Mouse (Mus musculus) embryonic fibroblast, embryonic 13.5 days (primary cell): ENCODE results near the gene Camp.
"Not testable (repeated sequence)": the region's sequence is repeated elsewhere in the genome, so short reads cannot be mapped to it uniquely, and the experiment has no call there.

Source experiments
- CTCF ChIP-seq: IDR thresholded peaks from 2 replicates; pipeline ENCODE4 v1.5.1; 2011; ENCODE audit warnings: mild to moderate bottlenecking, control low read depth, low read length, moderate library complexity, borderline replicate concordance; ENCODE audit not compliant: insufficient read depth
- POLR2A ChIP-seq: IDR thresholded peaks from 2 replicates; pipeline ENCODE4 v1.6.1; 2011; ENCODE audit warnings: low read depth, mild to moderate bottlenecking, control low read depth, low read length, moderate library complexity

GRCm38 (mm10) chr9:109805596-109805995, 43.8 kb downstream of the Camp start:
- TF ChIP-seq CTCF, POLR2A: not testable (repeated sequence)
